14 mouse cellular contexts compared by ENCODE assay signal in genomic region chr15:31999553-31999952, GRCm38 (mm10).
"Had no signal": no experiment of that assay in that cellular context is flagged by ENCODE, and none has a peak within 500 bp of the region (broad histone marks: within the 10 kb centered on the region; RNA-seq: fewer than 3 reads in every experiment).

No protein-coding gene starts in this region.

- H3K36me3 ChIP-seq: kidney, embryonic 15.5 days; limb, embryonic 10.5 days; liver, embryonic 15.5 days; midbrain, embryonic 13.5 days; neural tube, embryonic 13.5 days; stomach, embryonic 15.5 days had no signal

- H3K9me3 ChIP-seq: kidney, embryonic 15.5 days; limb, embryonic 10.5 days; liver, embryonic 15.5 days; midbrain, embryonic 13.5 days; neural tube, embryonic 13.5 days; stomach, embryonic 15.5 days had no signal

- H3K9ac ChIP-seq: kidney, embryonic 15.5 days; liver, embryonic 15.5 days; midbrain, embryonic 13.5 days; neural tube, embryonic 13.5 days; stomach, embryonic 15.5 days had no signal

- H3K27ac ChIP-seq: kidney, embryonic 15.5 days; limb, embryonic 10.5 days; liver, embryonic 15.5 days; midbrain, embryonic 13.5 days; neural tube, embryonic 13.5 days; stomach, embryonic 15.5 days had no signal

- H3K4me2 ChIP-seq: kidney, embryonic 15.5 days; liver, embryonic 11.5 days; liver, embryonic 15.5 days; midbrain, embryonic 13.5 days; neural tube, embryonic 13.5 days; stomach, embryonic 15.5 days had no signal

- H3K27me3 ChIP-seq: kidney, embryonic 15.5 days; liver, embryonic 15.5 days; midbrain, embryonic 13.5 days; neural tube, embryonic 13.5 days; stomach, embryonic 15.5 days had no signal

- H3K4me1 ChIP-seq: liver, embryonic 15.5 days; stomach, embryonic 15.5 days had no signal

- H3K4me3 ChIP-seq: kidney, embryonic 15.5 days; limb, embryonic 10.5 days; liver, embryonic 15.5 days; midbrain, embryonic 13.5 days; neural tube, embryonic 13.5 days; stomach, embryonic 15.5 days had no signal

- DNase-seq: kidney, postnatal 14 days; lung, adult 2 months; lung, postnatal 36 days; right cerebral cortex, postnatal 14 days; thymus, adult 2 months; thymus, postnatal 25 days had no signal

- ATAC-seq: lung, postnatal 0 days; midbrain, embryonic 13.5 days had no signal
